Mouse (Mus musculus) intestine, postnatal 0 days (tissue): ENCODE measurements at regions not wholly inside any gene's neighbourhood (a gene's known extent, or its start where the extent isn't known, plus 50 kb on each side); places are given as distances from the start of the nearest gene placed in this dataset.

Experiments used
- ATAC-seq: fragments of 200-750 bp; cut with Nextera tagmentation; 2 replicates; pipeline ENCODE4 v1.8.0; 2017; ENCODE audit warnings: mild to moderate bottlenecking, moderate TSS enrichment, moderate library complexity
- H3K27ac ChIP-seq: fragments of 300-500 bp; sonication (generic); 2 replicates; pipeline ENCODE4 v1.5.1; 2014; ENCODE audit warnings: mild to moderate bottlenecking, low read depth, low read length, moderate library complexity
- H3K27me3 ChIP-seq: fragments of 300-500 bp; sonication (generic); replicated peaks from 2 replicates; pipeline ENCODE4 v1.6.1; 2014; ENCODE audit warnings: low read length, mixed read lengths; ENCODE audit not compliant: control insufficient read depth, insufficient read depth
- H3K36me3 ChIP-seq: fragments of 300-500 bp; sonication (generic); 2 replicates; pipeline ENCODE4 v1.6.1; 2014; ENCODE audit warnings: mild to moderate bottlenecking, moderate library complexity; ENCODE audit not compliant: control insufficient read depth, insufficient read depth
- H3K4me1 ChIP-seq: fragments of 300-500 bp; sonication (generic); replicated peaks from 2 replicates; pipeline ENCODE4 v1.6.1; 2014; ENCODE audit warnings: antibody characterized with exemption, low read length, mixed read lengths; ENCODE audit not compliant: control insufficient read depth, insufficient read depth
- H3K4me2 ChIP-seq: fragments of 300-500 bp; sonication (generic); replicated peaks from 2 replicates; pipeline ENCODE4 v1.6.1; 2014; ENCODE audit warnings: low read depth, mild to moderate bottlenecking, moderate library complexity
- H3K4me3 ChIP-seq: fragments of 300-500 bp; sonication (generic); 2 replicates; pipeline ENCODE4 v1.5.1; 2014; ENCODE audit warnings: low read depth, low read length
- H3K9ac ChIP-seq: fragments of 300-500 bp; sonication (generic); 2 replicates; pipeline ENCODE4 v1.6.1; 2014; ENCODE audit warnings: mild to moderate bottlenecking, low read depth, low read length
- H3K9me3 ChIP-seq: fragments of 300-500 bp; sonication (generic); 2 replicates; pipeline ENCODE4 v1.6.1; 2016; ENCODE audit warnings: mixed run types; ENCODE audit not compliant: control insufficient read depth
- CTCF ChIP-seq: sonication (generic); IDR thresholded peaks from 2 replicates; pipeline ENCODE4 v1.5.1; 2016; ENCODE audit warnings: low read depth, mild to moderate bottlenecking, control low read depth, antibody characterized with exemption, moderate library complexity
- WGBS: fragments of 180-500 bp; shearing (Covaris S2); extraction: QIAGEN DNeasy Blood & Tissue Kit; methylation state at CpG from one replicate; pipeline ENCODE4 v1.1.7; 2014; 5-methylcytosine and 5-hydroxymethylcytosine counted together

DNA sequence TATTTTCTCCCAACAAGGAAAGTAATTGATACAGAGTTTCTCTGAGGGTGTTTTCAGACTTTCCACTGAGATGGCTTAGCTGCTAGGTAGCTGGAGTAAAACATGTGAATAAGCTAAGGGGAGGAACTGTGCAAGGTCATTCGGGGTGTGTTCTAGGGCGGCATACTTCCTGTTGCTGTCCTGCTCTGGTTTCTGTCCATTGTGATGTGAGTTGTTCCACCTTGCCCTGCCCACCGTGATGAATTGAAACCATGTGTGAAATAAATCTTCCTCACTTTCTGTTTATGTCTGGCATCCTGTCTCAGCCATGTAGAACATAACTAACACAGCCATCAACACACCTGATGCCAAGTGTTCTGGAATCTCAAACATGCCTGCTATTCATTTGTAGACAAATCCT lies 472.6 kb upstream of the Nrp1 start:
- H3K4me1 ChIP-seq, result no peaks in the 10 kb centered on the region
- no peaks in the 10 kb centered on the region for H3K36me3 ChIP-seq
- WGBS, result 45% methylated on average over 3 of the region's 3 CpGs
- no peak overlapping the region for H3K4me2 ChIP-seq
- no peak overlapping the region for H3K27ac ChIP-seq
- H3K4me3 ChIP-seq, result no peak overlapping the region
- no peak for TF ChIP-seq CTCF
- no peaks in the 10 kb centered on the region for H3K27me3 ChIP-seq
- no peak overlapping the region for H3K9ac ChIP-seq
- no peak for ATAC-seq
- no peaks in the 10 kb centered on the region for H3K9me3 ChIP-seq

- 74% methylated on average over 6 of the region's 6 CpGs for WGBS
Observed at GRCm38 (mm10) chr8:127890729-127891128, 467.7 kb upstream of the Nrp1 start.

GRCm38 (mm10) chr8:127894284-127894683 lies 464.1 kb upstream of the Nrp1 start:
- Histone ChIP-seq H3K36me3 (no peaks in the 10 kb centered on the region), H3K4me1 (no peaks in the 10 kb centered on the region), H3K4me3 (no peak overlapping the region), H3K27ac (no peak overlapping the region), H3K9ac (no peak overlapping the region), H3K4me2 (no peak overlapping the region), H3K27me3 (no peaks in the 10 kb centered on the region), H3K9me3 (no peaks in the 10 kb centered on the region)
- ATAC-seq, result no peak
- TF ChIP-seq CTCF, result no peak

More at GRCm38 (mm10) chr8:127890729-127891128, 467.7 kb upstream of the Nrp1 start:
- Histone ChIP-seq H3K27ac (no peak overlapping the region), H3K9me3 (no peaks in the 10 kb centered on the region), H3K4me2 (no peak overlapping the region), H3K4me1 (no peaks in the 10 kb centered on the region), H3K4me3 (no peak overlapping the region), H3K27me3 (no peaks in the 10 kb centered on the region), H3K9ac (no peak overlapping the region), H3K36me3 (no peaks in the 10 kb centered on the region)
- no peak for TF ChIP-seq CTCF
- ATAC-seq, result no peak

DNA sequence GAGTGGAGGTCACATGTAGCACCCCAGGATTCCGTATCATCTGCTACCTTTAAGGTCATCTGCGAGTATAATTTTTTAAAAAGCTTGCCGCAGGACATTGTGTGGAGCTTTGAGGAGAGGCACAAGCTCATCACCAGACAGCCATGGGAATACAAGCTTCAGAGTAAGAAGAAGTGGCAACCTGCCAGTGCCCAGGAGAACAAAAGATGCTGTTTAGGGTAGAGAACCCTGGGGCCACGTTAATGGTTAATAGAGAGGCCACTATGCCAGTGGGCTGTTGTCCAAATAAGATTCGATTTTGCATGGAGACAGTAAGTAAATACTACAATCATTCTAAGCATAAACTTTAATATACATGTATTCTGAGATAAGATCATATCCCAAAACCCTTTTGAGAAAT lies 450.0 kb upstream of the Nrp1 start:
- ATAC-seq, result no peak
- H3K9me3 ChIP-seq, result no peaks in the 10 kb centered on the region
- no peak overlapping the region for H3K27ac ChIP-seq
- H3K4me3 ChIP-seq, result no peak overlapping the region
- no peak for TF ChIP-seq CTCF
- no peaks in the 10 kb centered on the region for H3K36me3 ChIP-seq
- H3K27me3 ChIP-seq, result no peaks in the 10 kb centered on the region
- H3K9ac ChIP-seq, result no peak overlapping the region
- no peaks in the 10 kb centered on the region for H3K4me1 ChIP-seq
- H3K4me2 ChIP-seq, result no peak overlapping the region
- 80% methylated on average over 5 of the region's 5 CpGs for WGBS

DNA sequence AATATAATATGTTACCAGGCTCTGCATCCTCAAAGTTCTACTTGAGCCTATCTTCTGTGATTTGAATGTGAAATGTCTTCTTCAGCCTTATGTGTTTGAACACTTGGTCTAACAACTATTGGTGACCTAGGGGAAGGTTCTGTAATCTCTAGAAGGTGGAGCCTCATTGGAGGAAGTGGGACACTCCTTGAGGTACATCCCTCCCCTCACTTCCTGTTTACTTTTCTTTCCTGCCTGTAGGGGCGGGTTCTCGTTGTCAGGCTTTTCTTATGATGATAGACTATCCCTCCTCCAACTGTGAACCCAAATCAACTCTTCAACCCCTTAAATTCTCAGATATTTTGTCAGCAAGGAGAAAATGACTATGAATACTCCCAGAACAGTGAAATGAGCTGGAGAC lies 448.8 kb upstream of the Nrp1 start:
- Histone ChIP-seq H3K27ac (no peak overlapping the region), H3K4me1 (no peaks in the 10 kb centered on the region), H3K36me3 (no peaks in the 10 kb centered on the region), H3K4me3 (no peak overlapping the region), H3K27me3 (no peaks in the 10 kb centered on the region), H3K9me3 (no peaks in the 10 kb centered on the region), H3K9ac (no peak overlapping the region), H3K4me2 (no peak overlapping the region)
- no peak for TF ChIP-seq CTCF
- no peak for ATAC-seq
- 39% methylated on average over 2 of the region's 2 CpGs for WGBS

GRCm38 (mm10) chr8:127914086-127914485 lies 444.3 kb upstream of the Nrp1 start:
- Histone ChIP-seq H3K27me3 (no peaks in the 10 kb centered on the region), H3K9me3 (no peaks in the 10 kb centered on the region), H3K36me3 (no peaks in the 10 kb centered on the region), H3K4me2 (no peak overlapping the region), H3K9ac (no peak overlapping the region), H3K4me1 (no peaks in the 10 kb centered on the region), H3K27ac (no peak overlapping the region), H3K4me3 (no peak overlapping the region)
- TF ChIP-seq CTCF, result no peak
- 63% methylated on average over 3 of the region's 3 CpGs for WGBS
- ATAC-seq, result no peak

DNA sequence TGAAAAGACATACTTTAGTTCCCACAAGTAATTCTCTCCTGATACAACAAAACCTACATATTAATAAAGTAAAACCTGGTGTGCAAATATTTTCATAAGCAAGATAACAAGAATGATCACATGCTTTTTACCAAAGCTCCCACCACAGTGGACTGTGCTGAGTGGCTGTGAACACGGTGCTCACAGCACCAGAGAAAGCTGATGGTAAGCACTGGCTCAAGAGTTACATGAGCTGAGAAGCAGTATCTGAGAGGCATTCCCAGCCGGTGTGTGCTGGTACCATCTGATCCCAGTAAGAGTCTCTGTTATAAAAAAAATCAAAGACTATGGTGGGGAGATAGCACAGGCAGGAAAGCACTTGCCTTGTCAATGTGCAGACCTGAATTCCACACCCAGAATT lies 443.5 kb upstream of the Nrp1 start:
- ATAC-seq, result no peak
- TF ChIP-seq CTCF, result no peak
- no peak overlapping the region for H3K9ac ChIP-seq
- H3K4me3 ChIP-seq, result no peak overlapping the region
- H3K36me3 ChIP-seq, result no peaks in the 10 kb centered on the region
- H3K9me3 ChIP-seq, result no peaks in the 10 kb centered on the region
- WGBS, result 56% methylated on average over 2 of the region's 2 CpGs
- H3K4me2 ChIP-seq, result no peak overlapping the region
- no peaks in the 10 kb centered on the region for H3K27me3 ChIP-seq
- H3K4me1 ChIP-seq, result no peaks in the 10 kb centered on the region
- no peak overlapping the region for H3K27ac ChIP-seq
